Mouse (Mus musculus): ENCODE measurements around the gene Galk2.

GRCm38 (mm10) chr2:125838091-125838490, 20.8 kb upstream of the Galk2 start:
- no peak for TF ChIP-seq CTCF (conservative IDR thresholded peaks at IDR 0.05; ENCODE audit: insufficient read depth, insufficient read length, low read depth, low read length)
- TF ChIP-seq POLR2A (IDR thresholded peaks at IDR 0.05; ENCODE audit: low read depth, low read length) = no peak

Data from kidney, adult 2 months (tissue).